Mouse (Mus musculus): ENCODE measurements at regions not wholly inside any gene's neighbourhood (a gene's known extent, or its start where the extent isn't known, plus 50 kb on each side); places are given as distances from the start of the nearest gene placed in this dataset.

- no peak for ATAC-seq (replicated peaks; ENCODE audit: low FRiP score)
- Histone ChIP-seq H3K27me3 (replicated peaks; ENCODE audit: control insufficient read depth, insufficient read depth, low read length) (no peaks in the 10 kb centered on the region), H3K9me3 (ENCODE audit: control insufficient read depth, low read length) (no peaks in the 10 kb centered on the region), H3K4me2 (no peak overlapping the region), H3K27ac (ENCODE audit: low read depth, low read length) (no peak overlapping the region), H3K4me1 (replicated peaks; ENCODE audit: control insufficient read depth, insufficient read depth, low read length) (no peaks in the 10 kb centered on the region), H3K36me3 (ENCODE audit: control insufficient read depth, insufficient read depth, low read length) (no peaks in the 10 kb centered on the region), H3K9ac (ENCODE audit: low read depth, low read length) (no peak overlapping the region), H3K4me3 (ENCODE audit: low read depth, low read length) (no peak overlapping the region)
- peak; percentile 32 for DNase-seq (ENCODE audit: low spot score)
- 18% methylated on average over 7 of the region's 7 CpGs for whole genome bisulfite sequencing
These were observed 207.6 kb downstream of the Rdh14 start for GRCm38 (mm10) chr12:10597976-10598746.

- H3K27ac ChIP-seq (ENCODE audit: low read depth, low read length): no peak overlapping the region
- no peak for DNase-seq (ENCODE audit: low spot score)
- H3K36me3 ChIP-seq (ENCODE audit: control insufficient read depth, insufficient read depth, low read length): no peaks in the 10 kb centered on the region
- H3K9ac ChIP-seq (ENCODE audit: low read depth, low read length): no peak overlapping the region
- 81% methylated on average over 6 of the region's 6 CpGs for WGBS
- no peak for ATAC-seq (replicated peaks; ENCODE audit: low FRiP score)
- no peaks in the 10 kb centered on the region for H3K9me3 ChIP-seq (ENCODE audit: control insufficient read depth, low read length)
- H3K27me3 ChIP-seq (replicated peaks; ENCODE audit: control insufficient read depth, insufficient read depth, low read length): no peaks in the 10 kb centered on the region
- H3K4me1 ChIP-seq (replicated peaks; ENCODE audit: control insufficient read depth, insufficient read depth, low read length): no peaks in the 10 kb centered on the region
- no peak overlapping the region for H3K4me2 ChIP-seq
- no peak overlapping the region for H3K4me3 ChIP-seq (ENCODE audit: low read depth, low read length)
These were observed 209.5 kb downstream of the Rdh14 start for GRCm38 (mm10) chr12:10600111-10600510.

- Histone ChIP-seq H3K9me3 (ENCODE audit: control insufficient read depth, low read length) (no peaks in the 10 kb centered on the region), H3K36me3 (ENCODE audit: control insufficient read depth, insufficient read depth, low read length) (no peaks in the 10 kb centered on the region), H3K4me1 (replicated peaks; ENCODE audit: control insufficient read depth, insufficient read depth, low read length) (no peaks in the 10 kb centered on the region), H3K4me2 (no peak overlapping the region), H3K27ac (ENCODE audit: low read depth, low read length) (no peak overlapping the region), H3K9ac (ENCODE audit: low read depth, low read length) (no peak overlapping the region), H3K27me3 (replicated peaks; ENCODE audit: control insufficient read depth, insufficient read depth, low read length) (no peaks in the 10 kb centered on the region), H3K4me3 (ENCODE audit: low read depth, low read length) (no peak overlapping the region)
- ATAC-seq (replicated peaks; ENCODE audit: low FRiP score) (no peak), DNase-seq (ENCODE audit: low spot score) (no peak)
These were observed 227.7 kb downstream of the Rdh14 start for GRCm38 (mm10) chr12:10618319-10618718.

- Histone ChIP-seq H3K4me3 (ENCODE audit: low read depth, low read length) (no peak overlapping the region), H3K36me3 (ENCODE audit: control insufficient read depth, insufficient read depth, low read length) (no peaks in the 10 kb centered on the region), H3K27ac (ENCODE audit: low read depth, low read length) (no peak overlapping the region), H3K9ac (ENCODE audit: low read depth, low read length) (no peak overlapping the region), H3K4me1 (replicated peaks; ENCODE audit: control insufficient read depth, insufficient read depth, low read length) (no peaks in the 10 kb centered on the region), H3K27me3 (replicated peaks; ENCODE audit: control insufficient read depth, insufficient read depth, low read length) (no peaks in the 10 kb centered on the region), H3K4me2 (no peak overlapping the region), H3K9me3 (ENCODE audit: control insufficient read depth, low read length) (no peaks in the 10 kb centered on the region)
- ATAC-seq (replicated peaks; ENCODE audit: low FRiP score) (no peak), DNase-seq (ENCODE audit: low spot score) (no peak)
- 75% methylated on average over 3 of the region's 3 CpGs for WGBS
These were observed 230.0 kb downstream of the Rdh14 start for GRCm38 (mm10) chr12:10620541-10620940.

- WGBS: 80% methylated on average over 3 of the region's 3 CpGs
- ATAC-seq (replicated peaks; ENCODE audit: low FRiP score) (no peak), DNase-seq (ENCODE audit: low spot score) (no peak)
- H3K36me3 ChIP-seq (ENCODE audit: control insufficient read depth, insufficient read depth, low read length): no peaks in the 10 kb centered on the region
- no peak overlapping the region for H3K27ac ChIP-seq (ENCODE audit: low read depth, low read length)
- H3K4me3 ChIP-seq (ENCODE audit: low read depth, low read length): no peak overlapping the region
- H3K4me1 ChIP-seq (replicated peaks; ENCODE audit: control insufficient read depth, insufficient read depth, low read length): no peaks in the 10 kb centered on the region
- no peaks in the 10 kb centered on the region for H3K9me3 ChIP-seq (ENCODE audit: control insufficient read depth, low read length)
- no peak overlapping the region for H3K4me2 ChIP-seq
- no peaks in the 10 kb centered on the region for H3K27me3 ChIP-seq (replicated peaks; ENCODE audit: control insufficient read depth, insufficient read depth, low read length)
- H3K9ac ChIP-seq (ENCODE audit: low read depth, low read length): no peak overlapping the region
These were observed 248.0 kb downstream of the Rdh14 start for GRCm38 (mm10) chr12:10638591-10638990.

GRCm38 (mm10) chr12:10654466-10655184, 264.1 kb downstream of the Rdh14 start:
- 81% methylated on average over 6 of the region's 6 CpGs for WGBS

GRCm38 (mm10) chr12:10655185-10655544, 264.6 kb downstream of the Rdh14 start:
- no peaks in the 10 kb centered on the region for H3K27me3 ChIP-seq (replicated peaks; ENCODE audit: control insufficient read depth, insufficient read depth, low read length)
- DNase-seq (ENCODE audit: low spot score): no peak
- ATAC-seq (replicated peaks; ENCODE audit: low FRiP score): no peak

More at GRCm38 (mm10) chr12:10654466-10655184, 264.1 kb downstream of the Rdh14 start:
- Histone ChIP-seq H3K9ac (ENCODE audit: low read depth, low read length) (no peak overlapping the region), H3K4me2 (no peak overlapping the region), H3K36me3 (ENCODE audit: control insufficient read depth, insufficient read depth, low read length) (no peaks in the 10 kb centered on the region), H3K4me3 (ENCODE audit: low read depth, low read length) (no peak overlapping the region), H3K4me1 (replicated peaks; ENCODE audit: control insufficient read depth, insufficient read depth, low read length) (no peaks in the 10 kb centered on the region), H3K27me3 (replicated peaks; ENCODE audit: control insufficient read depth, insufficient read depth, low read length) (no peaks in the 10 kb centered on the region), H3K27ac (ENCODE audit: low read depth, low read length) (no peak overlapping the region), H3K9me3 (ENCODE audit: control insufficient read depth, low read length) (no peaks in the 10 kb centered on the region)
- DNase-seq (ENCODE audit: low spot score) (no peak), ATAC-seq (replicated peaks; ENCODE audit: low FRiP score) (no peak)

GRCm38 (mm10) chr12:10658826-10659225, 268.3 kb downstream of the Rdh14 start:
- no peak overlapping the region for H3K27ac ChIP-seq (ENCODE audit: low read depth, low read length)

More at GRCm38 (mm10) chr12:10655185-10655544, 264.6 kb downstream of the Rdh14 start:
- no peak overlapping the region for H3K9ac ChIP-seq (ENCODE audit: low read depth, low read length)
- H3K9me3 ChIP-seq (ENCODE audit: control insufficient read depth, low read length): no peaks in the 10 kb centered on the region
- no peak overlapping the region for H3K4me3 ChIP-seq (ENCODE audit: low read depth, low read length)
- no peaks in the 10 kb centered on the region for H3K4me1 ChIP-seq (replicated peaks; ENCODE audit: control insufficient read depth, insufficient read depth, low read length)
- H3K4me2 ChIP-seq: no peak overlapping the region
- H3K36me3 ChIP-seq (ENCODE audit: control insufficient read depth, insufficient read depth, low read length): no peaks in the 10 kb centered on the region
- no peak overlapping the region for H3K27ac ChIP-seq (ENCODE audit: low read depth, low read length)

GRCm38 (mm10) chr12:10686747-10687146, 296.2 kb downstream of the Rdh14 start:
- Histone ChIP-seq H3K9me3 (ENCODE audit: control insufficient read depth, low read length) (no peaks in the 10 kb centered on the region), H3K4me3 (ENCODE audit: low read depth, low read length) (no peak overlapping the region), H3K4me1 (replicated peaks; ENCODE audit: control insufficient read depth, insufficient read depth, low read length) (no peaks in the 10 kb centered on the region), H3K4me2 (no peak overlapping the region), H3K27ac (ENCODE audit: low read depth, low read length) (no peak overlapping the region), H3K9ac (ENCODE audit: low read depth, low read length) (no peak overlapping the region), H3K27me3 (replicated peaks; ENCODE audit: control insufficient read depth, insufficient read depth, low read length) (no peaks in the 10 kb centered on the region), H3K36me3 (ENCODE audit: control insufficient read depth, insufficient read depth, low read length) (no peaks in the 10 kb centered on the region)
- no peak for ATAC-seq (replicated peaks; ENCODE audit: low FRiP score)
- no peak for DNase-seq (ENCODE audit: low spot score)
- 83% methylated on average over 4 of the region's 4 CpGs for WGBS

More at GRCm38 (mm10) chr12:10658826-10659225, 268.3 kb downstream of the Rdh14 start:
- no peak for ATAC-seq (replicated peaks; ENCODE audit: low FRiP score)
- no peak overlapping the region for H3K4me3 ChIP-seq (ENCODE audit: low read depth, low read length)
- DNase-seq (ENCODE audit: low spot score): no peak
- H3K36me3 ChIP-seq (ENCODE audit: control insufficient read depth, insufficient read depth, low read length): no peaks in the 10 kb centered on the region
- no peaks in the 10 kb centered on the region for H3K4me1 ChIP-seq (replicated peaks; ENCODE audit: control insufficient read depth, insufficient read depth, low read length)
- no peaks in the 10 kb centered on the region for H3K27me3 ChIP-seq (replicated peaks; ENCODE audit: control insufficient read depth, insufficient read depth, low read length)
- no peak overlapping the region for H3K9ac ChIP-seq (ENCODE audit: low read depth, low read length)
- 59% methylated on average over 2 of the region's 2 CpGs for WGBS
- no peak overlapping the region for H3K4me2 ChIP-seq
- H3K9me3 ChIP-seq (ENCODE audit: control insufficient read depth, low read length): no peaks in the 10 kb centered on the region

All from liver, embryonic 11.5 days (tissue).